Mouse (Mus musculus) olfactory bulb, adult 2 months (tissue): ENCODE measurements around the gene Dcun1d2. TPM values are rescaled to one million over a fixed set of nuclear protein-coding genes. Genes with fewer than 3 reads are reported as not detected.
A peak's percentile ranks its signal among the peaks of the same experiment; 100 is the strongest.

Experiments used
- H3K27ac ChIP-seq: fragments of 200-500 bp; 2 replicates; pipeline ENCODE4 v1.5.1; 2012; ENCODE audit warnings: low read depth, low read length; ENCODE audit not compliant: insufficient read depth
- H3K4me1 ChIP-seq: fragments of 200-500 bp; 2 replicates; pipeline ENCODE4 v1.6.1; 2012; ENCODE audit warnings: low read length; ENCODE audit not compliant: control insufficient read depth, insufficient read depth
- H3K4me3 ChIP-seq: fragments of 200-500 bp; 2 replicates; pipeline ENCODE4 v1.5.1; 2012; ENCODE audit warnings: mild to moderate bottlenecking, low read depth, low read length, moderate library complexity; ENCODE audit not compliant: insufficient read depth
- CTCF ChIP-seq: fragments of 200-500 bp; IDR thresholded peaks from 2 replicates; pipeline ENCODE4 v1.5.1; 2012; ENCODE audit warnings: low read depth, mild to moderate bottlenecking, low read length, moderate library complexity; ENCODE audit not compliant: insufficient read depth
- POLR2A ChIP-seq: fragments of 200-500 bp; IDR thresholded peaks from 2 replicates; pipeline ENCODE4 v1.6.1; 2012; ENCODE audit warnings: mild to moderate bottlenecking, low read depth, low read length, moderate library complexity; ENCODE audit not compliant: insufficient read depth
- WGBS: fragments of 180-500 bp; shearing (Covaris S2); methylation state at CpG from one replicate; pipeline ENCODE4 v1.1.7; 2018; 5-methylcytosine and 5-hydroxymethylcytosine counted together
- polyA plus RNA-seq: library from polyadenylated mRNA; stranded (reverse); fragments of >200 nt; gene quantifications from 2 replicates; pipeline ENCODE4 v1.2.4, GENCODE M21; 2012; ENCODE audit warnings: low replicate concordance; ENCODE audit not compliant: missing spikeins, insufficient read depth, insufficient read length

Gene Dcun1d2
- polyA plus RNA-seq, 1 experiment = not detected

GRCm38 (mm10) chr8:13240691-13241090 lies 47.2 kb downstream of the Dcun1d2 start:
- WGBS = 82% methylated on average over 7 of the region's 7 CpGs
- TF ChIP-seq POLR2A (no peak), CTCF (no peak)
- H3K27ac ChIP-seq = no peak overlapping the region

GRCm38 (mm10) chr8:13240055-13240454 lies 47.9 kb downstream of the Dcun1d2 start:
- WGBS = 95% methylated on average over 9 of the region's 9 CpGs
- Histone ChIP-seq H3K4me3 (no peak overlapping the region), H3K4me1 (peaks cover 12% of the 10 kb centered on the region), H3K27ac (no peak overlapping the region)
- no peak for TF ChIP-seq CTCF
- TF ChIP-seq POLR2A = no peak

More at GRCm38 (mm10) chr8:13240691-13241090, 47.2 kb downstream of the Dcun1d2 start:
- Histone ChIP-seq H3K4me1 (peaks cover 12% of the 10 kb centered on the region), H3K4me3 (no peak overlapping the region)

- Histone ChIP-seq H3K4me1 (no peaks in the 10 kb centered on the region), H3K27ac (no peak overlapping the region)
- 91% methylated on average over 13 of the region's 13 CpGs for WGBS
Measured at GRCm38 (mm10) chr8:13234803-13235202, 53.1 kb downstream of the Dcun1d2 start.

GRCm38 (mm10) chr8:13230471-13230870 lies 57.5 kb downstream of the Dcun1d2 start:
- 91% methylated on average over 4 of the region's 4 CpGs for WGBS
- H3K27ac ChIP-seq = no peak overlapping the region
- TF ChIP-seq CTCF (no peak), POLR2A (no peak)
- H3K4me3 ChIP-seq = no peak overlapping the region
- H3K4me1 ChIP-seq = peaks cover 18% of the 10 kb centered on the region

More at GRCm38 (mm10) chr8:13234803-13235202, 53.1 kb downstream of the Dcun1d2 start:
- no peak for TF ChIP-seq CTCF
- TF ChIP-seq POLR2A = no peak
- no peak overlapping the region for H3K4me3 ChIP-seq

GRCm38 (mm10) chr8:13229802-13230201 lies 58.1 kb downstream of the Dcun1d2 start:
- Histone ChIP-seq H3K27ac (no peak overlapping the region), H3K4me1 (peaks cover 18% of the 10 kb centered on the region), H3K4me3 (no peak overlapping the region)
- TF ChIP-seq POLR2A (no peak), CTCF (no peak)
- 89% methylated on average over 12 of the region's 12 CpGs for WGBS

GRCm38 (mm10) chr8:13228923-13229610 lies 58.9 kb downstream of the Dcun1d2 start:
- Histone ChIP-seq H3K27ac (no peak overlapping the region), H3K4me1 (peaks cover 18% of the 10 kb centered on the region), H3K4me3 (no peak overlapping the region)
- TF ChIP-seq CTCF = no peak
- TF ChIP-seq POLR2A = no peak
- WGBS = 64% methylated on average over 9 of the region's 9 CpGs

- WGBS = 57% methylated on average over 3 of the region's 3 CpGs
- no peak overlapping the region for H3K4me3 ChIP-seq
- TF ChIP-seq CTCF = no peak
- TF ChIP-seq POLR2A = no peak
- peaks cover 18% of the 10 kb centered on the region for H3K4me1 ChIP-seq
- H3K27ac ChIP-seq = no peak overlapping the region
Measured at GRCm38 (mm10) chr8:13227184-13227583, 60.7 kb downstream of the Dcun1d2 start.

GRCm38 (mm10) chr8:13226288-13226687 lies 61.6 kb downstream of the Dcun1d2 start:
- TF ChIP-seq CTCF (no peak), POLR2A (no peak)
- Histone ChIP-seq H3K4me3 (peak overlapping the region; percentile 24), H3K27ac (peak overlapping the region; percentile 47), H3K4me1 (peaks cover 18% of the 10 kb centered on the region)
- WGBS = 15% methylated on average over 6 of the region's 6 CpGs

GRCm38 (mm10) chr8:13224426-13224825 lies 63.5 kb downstream of the Dcun1d2 start:
- 87% methylated on average over 9 of the region's 9 CpGs for WGBS
- no peak for TF ChIP-seq CTCF
- no peak for TF ChIP-seq POLR2A
- peaks cover 18% of the 10 kb centered on the region for H3K4me1 ChIP-seq

More at GRCm38 (mm10) chr8:13224426-13224825, 63.5 kb downstream of the Dcun1d2 start:
- Histone ChIP-seq H3K27ac (no peak overlapping the region), H3K4me3 (no peak overlapping the region)
